Mouse (Mus musculus): ENCODE measurements around the gene Ppm1g.

- no peak for TF ChIP-seq MAX (IDR thresholded peaks at IDR 0.05)
- no peak for TF ChIP-seq CTCF (IDR thresholded peaks at IDR 0.05; ENCODE audit: control insufficient read depth, insufficient read depth, insufficient read length)
- TF ChIP-seq USF1 (IDR thresholded peaks at IDR 0.05; ENCODE audit: low read depth): no peak
- TF ChIP-seq MYOD1 (IDR thresholded peaks at IDR 0.05; ENCODE audit: control insufficient read depth, insufficient read length, low read depth): no peak
- no peak for TF ChIP-seq MYOG (IDR thresholded peaks at IDR 0.05; ENCODE audit: control insufficient read depth, extremely low read depth, insufficient read length)
- no peak for TF ChIP-seq CEBPB (IDR thresholded peaks at IDR 0.05; ENCODE audit: low read depth)
- TF ChIP-seq FOSL1 (IDR thresholded peaks at IDR 0.05; ENCODE audit: insufficient read depth, low read length, poor library complexity, severe bottlenecking): no peak
Observed at GRCm38 (mm10) chr5:31252151-31252550, 31.7 kb upstream of the Ppm1g start.
